Mouse (Mus musculus): ENCODE results near the gene Mcm3. TPM values are rescaled to one million over a fixed set of nuclear protein-coding genes. Genes with fewer than 3 reads are reported as not detected.

The Mcm3 gene
- total and polyA plus RNA-seq, 3 experiments, result 3.5 to 5.4 (median 4.3) TPM

- no peak overlapping the region for H3K4me3 ChIP-seq
- H3K36me3 ChIP-seq (ENCODE audit: control insufficient read depth, insufficient read depth, low read length), result no peaks in the 10 kb centered on the region
- TF ChIP-seq POLR2A (IDR thresholded peaks at IDR 0.05; ENCODE audit: insufficient read depth, low read depth, low read length), result no peak
- TF ChIP-seq CTCF (IDR thresholded peaks at IDR 0.05), result no peak
- H3K79me2 ChIP-seq (replicated peaks; ENCODE audit: control insufficient read depth, insufficient read depth, low read length), result no peaks in the 10 kb centered on the region
- no peak for DNase-seq
- no peak overlapping the region for H3K9ac ChIP-seq (ENCODE audit: low read depth, low read length)
- H3K4me1 ChIP-seq (ENCODE audit: control insufficient read depth, insufficient read depth, low read length), result no peaks in the 10 kb centered on the region
- WGBS, result 67% methylated on average over 5 of the region's 5 CpGs
- intact Hi-C loops (cut with DNase I), result no loop called here
- H3K27ac ChIP-seq, result no peak overlapping the region
- no peaks in the 10 kb centered on the region for H3K27me3 ChIP-seq (ENCODE audit: control insufficient read depth, insufficient read depth, low read length)
Measured at GRCm38 (mm10) chr1:20832473-20833140, 12.5 kb upstream of the Mcm3 start.

DNA sequence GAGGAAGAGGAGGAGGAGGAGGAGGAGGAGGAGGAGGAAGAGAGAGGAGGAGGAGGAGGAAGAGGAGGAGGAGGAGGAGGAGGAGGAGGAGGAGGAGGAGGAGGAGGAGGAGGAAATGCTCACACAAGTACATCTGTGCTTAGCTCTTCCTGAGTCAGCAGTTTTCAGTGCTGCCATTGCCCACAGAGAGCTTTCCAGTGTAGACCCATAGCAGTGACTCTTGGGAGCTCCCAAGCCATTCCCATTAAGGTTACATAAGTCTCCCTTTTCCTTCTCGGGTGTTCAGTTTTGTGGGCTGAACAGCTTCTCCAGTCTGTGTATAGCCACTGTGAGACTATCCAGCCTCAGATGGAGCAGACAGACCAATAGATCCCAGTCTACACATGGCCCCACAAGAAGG, 10.4 kb upstream of the Mcm3 start:
- H3K4me1 ChIP-seq (ENCODE audit: control insufficient read depth, insufficient read depth, low read length), result no peaks in the 10 kb centered on the region
- intact Hi-C loops (cut with DNase I), result no loop called here
- no peak overlapping the region for H3K4me3 ChIP-seq
- no peaks in the 10 kb centered on the region for H3K27me3 ChIP-seq (ENCODE audit: control insufficient read depth, insufficient read depth, low read length)
- H3K36me3 ChIP-seq (ENCODE audit: control insufficient read depth, insufficient read depth, low read length), result no peaks in the 10 kb centered on the region
- H3K79me2 ChIP-seq (replicated peaks; ENCODE audit: control insufficient read depth, insufficient read depth, low read length), result no peaks in the 10 kb centered on the region
- WGBS, result 75% methylated on average over 1 of the region's 1 CpGs
- DNase-seq, result no peak
- TF ChIP-seq EP300 (IDR thresholded peaks at IDR 0.05; ENCODE audit: insufficient read depth, low read depth, low read length) (no peak), CTCF (IDR thresholded peaks at IDR 0.05) (no peak), POLR2A (IDR thresholded peaks at IDR 0.05; ENCODE audit: insufficient read depth, low read depth, low read length) (no peak)
- H3K9ac ChIP-seq (ENCODE audit: low read depth, low read length), result no peak overlapping the region
- H3K27ac ChIP-seq, result no peak overlapping the region

- WGBS, result 82% methylated on average over 2 of the region's 2 CpGs
- intact Hi-C loops (cut with DNase I), result no loop called here
- no peak for TF ChIP-seq CTCF (IDR thresholded peaks at IDR 0.05)
- no peak for TF ChIP-seq POLR2A (IDR thresholded peaks at IDR 0.05; ENCODE audit: insufficient read depth, low read depth, low read length)
- no peak for TF ChIP-seq EP300 (IDR thresholded peaks at IDR 0.05; ENCODE audit: insufficient read depth, low read depth, low read length)
- Histone ChIP-seq H3K36me3 (ENCODE audit: control insufficient read depth, insufficient read depth, low read length) (no peaks in the 10 kb centered on the region), H3K27me3 (ENCODE audit: control insufficient read depth, insufficient read depth, low read length) (no peaks in the 10 kb centered on the region), H3K9ac (ENCODE audit: low read depth, low read length) (no peak overlapping the region), H3K27ac (no peak overlapping the region), H3K4me3 (no peak overlapping the region), H3K4me1 (ENCODE audit: control insufficient read depth, insufficient read depth, low read length) (no peaks in the 10 kb centered on the region), H3K79me2 (replicated peaks; ENCODE audit: control insufficient read depth, insufficient read depth, low read length) (no peaks in the 10 kb centered on the region)
- DNase-seq, result no peak
Measured at GRCm38 (mm10) chr1:20828061-20828460, 7.9 kb upstream of the Mcm3 start.

GRCm38 (mm10) chr1:20825036-20825435, 4.9 kb upstream of the Mcm3 start:
- Histone ChIP-seq H3K4me1 (ENCODE audit: control insufficient read depth, insufficient read depth, low read length) (no peaks in the 10 kb centered on the region), H3K9ac (ENCODE audit: low read depth, low read length) (no peak overlapping the region), H3K27me3 (ENCODE audit: control insufficient read depth, insufficient read depth, low read length) (no peaks in the 10 kb centered on the region), H3K27ac (no peak overlapping the region), H3K4me3 (no peak overlapping the region), H3K79me2 (replicated peaks; ENCODE audit: control insufficient read depth, insufficient read depth, low read length) (no peaks in the 10 kb centered on the region), H3K36me3 (ENCODE audit: control insufficient read depth, insufficient read depth, low read length) (no peaks in the 10 kb centered on the region)
- TF ChIP-seq CTCF (IDR thresholded peaks at IDR 0.05) (no peak), POLR2A (IDR thresholded peaks at IDR 0.05; ENCODE audit: insufficient read depth, low read depth, low read length) (no peak), EP300 (IDR thresholded peaks at IDR 0.05; ENCODE audit: insufficient read depth, low read depth, low read length) (no peak)
- no peak for DNase-seq
- intact Hi-C loops (cut with DNase I), result no loop called here

DNA sequence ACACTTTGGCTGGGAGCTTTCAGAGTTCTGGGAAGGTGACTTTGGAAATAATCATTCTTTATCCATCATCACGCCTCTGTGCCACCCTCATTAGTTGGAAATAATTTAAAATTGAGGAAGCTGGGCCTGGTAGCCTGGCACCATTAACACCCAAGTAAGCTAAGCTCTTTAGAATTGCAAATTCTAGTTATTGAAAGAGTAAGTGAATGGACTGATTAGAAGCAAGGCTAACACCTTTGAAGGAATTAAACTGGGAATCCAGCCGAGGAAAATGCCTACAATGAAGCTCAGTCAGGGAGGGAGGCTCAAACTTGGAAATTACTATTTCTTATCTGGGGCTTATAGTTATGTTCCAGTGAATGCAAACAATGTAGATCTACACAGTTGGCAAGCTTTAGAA, 3.8 kb upstream of the Mcm3 start:
- H3K79me2 ChIP-seq (replicated peaks; ENCODE audit: control insufficient read depth, insufficient read depth, low read length), result no peaks in the 10 kb centered on the region
- DNase-seq, result no peak
- H3K36me3 ChIP-seq (ENCODE audit: control insufficient read depth, insufficient read depth, low read length), result no peaks in the 10 kb centered on the region
- H3K27me3 ChIP-seq (ENCODE audit: control insufficient read depth, insufficient read depth, low read length), result no peaks in the 10 kb centered on the region
- intact Hi-C loops (cut with DNase I), result loop anchor here (5.0 kb wide), 2 partner anchors 338 to 393 kb away; partner anchors contain the start of gene Tmem14a
- no peak overlapping the region for H3K4me3 ChIP-seq
- no peak for TF ChIP-seq CTCF (IDR thresholded peaks at IDR 0.05)
- TF ChIP-seq EP300 (IDR thresholded peaks at IDR 0.05; ENCODE audit: insufficient read depth, low read depth, low read length), result no peak
- no peak for TF ChIP-seq POLR2A (IDR thresholded peaks at IDR 0.05; ENCODE audit: insufficient read depth, low read depth, low read length)
- H3K4me1 ChIP-seq (ENCODE audit: control insufficient read depth, insufficient read depth, low read length), result no peaks in the 10 kb centered on the region
- H3K27ac ChIP-seq, result no peak overlapping the region
- 74% methylated on average over 2 of the region's 2 CpGs for WGBS
- H3K9ac ChIP-seq (ENCODE audit: low read depth, low read length), result no peak overlapping the region

- no peak for TF ChIP-seq EP300 (IDR thresholded peaks at IDR 0.05; ENCODE audit: insufficient read depth, low read depth, low read length)
- TF ChIP-seq CTCF (IDR thresholded peaks at IDR 0.05), result no peak
- TF ChIP-seq POLR2A (IDR thresholded peaks at IDR 0.05; ENCODE audit: insufficient read depth, low read depth, low read length), result no peak
- WGBS, result 64% methylated on average over 4 of the region's 4 CpGs
Measured at GRCm38 (mm10) chr1:20823471-20823870, 3.4 kb upstream of the Mcm3 start.

More at GRCm38 (mm10) chr1:20823471-20823870, 3.4 kb upstream of the Mcm3 start:
- Histone ChIP-seq H3K27ac (no peak overlapping the region), H3K4me1 (ENCODE audit: control insufficient read depth, insufficient read depth, low read length) (no peaks in the 10 kb centered on the region), H3K27me3 (ENCODE audit: control insufficient read depth, insufficient read depth, low read length) (no peaks in the 10 kb centered on the region), H3K4me3 (no peak overlapping the region), H3K36me3 (ENCODE audit: control insufficient read depth, insufficient read depth, low read length) (no peaks in the 10 kb centered on the region), H3K9ac (ENCODE audit: low read depth, low read length) (no peak overlapping the region), H3K79me2 (replicated peaks; ENCODE audit: control insufficient read depth, insufficient read depth, low read length) (no peaks in the 10 kb centered on the region)
- intact Hi-C loops (cut with DNase I), result loop anchor here (5.0 kb wide), 2 partner anchors 339 to 394 kb away; partner anchors contain the start of gene Tmem14a
- DNase-seq, result no peak

Measured in heart, adult 2 months (tissue).